Mouse (Mus musculus) 3134 (cell line): ENCODE results near the gene Cyp2u1.
A peak's percentile ranks its signal among the peaks of the same experiment; 100 is the strongest.

Source experiments
- DNase-seq: peaks from one replicate; pipeline ENCODE4 v3.0.0-alpha.2; 2011; ENCODE audit warnings: low spot score; ENCODE audit not compliant: insufficient read length; ENCODE audit errors: extremely low read depth

Cyp2u1 gene

GRCm38 (mm10) chr3:131259392-131259965 lies 43.5 kb downstream of the Cyp2u1 start:
- no peak for DNase-seq

- no peak for DNase-seq
Observed at GRCm38 (mm10) chr3:131258921-131259320, 44.1 kb downstream of the Cyp2u1 start.

- DNase-seq = no peak
Observed at GRCm38 (mm10) chr3:131255399-131255981, 47.5 kb downstream of the Cyp2u1 start.

GRCm38 (mm10) chr3:131254991-131255390 lies 48.0 kb downstream of the Cyp2u1 start:
- no peak for DNase-seq

- DNase-seq = no peak
Observed at GRCm38 (mm10) chr3:131251601-131252000, 51.4 kb downstream of the Cyp2u1 start.

- no peak for DNase-seq
Observed at GRCm38 (mm10) chr3:131250978-131251377, 52.0 kb downstream of the Cyp2u1 start.

GRCm38 (mm10) chr3:131250283-131250682 lies 52.7 kb downstream of the Cyp2u1 start:
- no peak for DNase-seq

GRCm38 (mm10) chr3:131248444-131248843 lies 54.6 kb downstream of the Cyp2u1 start:
- no peak for DNase-seq

GRCm38 (mm10) chr3:131247851-131248250 lies 55.2 kb downstream of the Cyp2u1 start:
- no peak for DNase-seq

GRCm38 (mm10) chr3:131247447-131247846 lies 55.6 kb downstream of the Cyp2u1 start:
- no peak for DNase-seq

- no peak for DNase-seq
Observed at GRCm38 (mm10) chr3:131246579-131247046, 56.4 kb downstream of the Cyp2u1 start.

GRCm38 (mm10) chr3:131245766-131246578 lies 57.1 kb downstream of the Cyp2u1 start:
- DNase-seq = peak; percentile 30
